Mouse (Mus musculus) retina, adult 2 months (tissue): Measurements from ENCODE around the gene Dennd1a.
"Not testable (repeated sequence)": the region's sequence is repeated elsewhere in the genome, so short reads cannot be mapped to it uniquely, and the experiment has no call there.

Experiments
- DNase-seq: peaks from one replicate; pipeline ENCODE4 v3.0.0-alpha.2; 2012; ENCODE audit warnings: low read depth, low spot score

Gene Dennd1a

GRCm38 (mm10) chr2:37972621-37973020, 314.6 kb downstream of the Dennd1a start:
- no peak for DNase-seq

- DNase-seq = no peak
Observed at GRCm38 (mm10) chr2:37971726-37972125, 315.5 kb downstream of the Dennd1a start.

GRCm38 (mm10) chr2:37969713-37970485, 317.3 kb downstream of the Dennd1a start:
- no peak for DNase-seq

- DNase-seq = no peak
Observed at GRCm38 (mm10) chr2:37964534-37964933, 322.7 kb downstream of the Dennd1a start.

GRCm38 (mm10) chr2:37963362-37963761, 323.8 kb downstream of the Dennd1a start:
- no peak for DNase-seq

- no peak for DNase-seq
Observed at GRCm38 (mm10) chr2:37948424-37948823, 338.8 kb downstream of the Dennd1a start.

- no peak for DNase-seq
Observed at GRCm38 (mm10) chr2:37945598-37946336, 341.4 kb downstream of the Dennd1a start.

- DNase-seq = no peak
Observed at GRCm38 (mm10) chr2:37942906-37943305, 344.3 kb downstream of the Dennd1a start.

- DNase-seq = no peak
Observed at GRCm38 (mm10) chr2:37941741-37942140, 345.4 kb downstream of the Dennd1a start.

GRCm38 (mm10) chr2:37940845-37941361, 346.3 kb downstream of the Dennd1a start:
- DNase-seq = no peak

GRCm38 (mm10) chr2:37939997-37940396, 347.2 kb downstream of the Dennd1a start:
- no peak for DNase-seq

- DNase-seq = not testable (repeated sequence)
Observed at GRCm38 (mm10) chr2:37936922-37937321, 350.3 kb downstream of the Dennd1a start.

GRCm38 (mm10) chr2:37932240-37932639, 354.9 kb downstream of the Dennd1a start:
- DNase-seq = no peak

- DNase-seq = no peak
Observed at GRCm38 (mm10) chr2:37931018-37931930, 355.9 kb downstream of the Dennd1a start.

- no peak for DNase-seq
Observed at GRCm38 (mm10) chr2:37926133-37926503, 361.1 kb downstream of the Dennd1a start.

- DNase-seq = peak; percentile 25
Observed at GRCm38 (mm10) chr2:37925413-37926132, 361.6 kb downstream of the Dennd1a start.

GRCm38 (mm10) chr2:37908721-37909506, 378.3 kb downstream of the Dennd1a start:
- no peak for DNase-seq

GRCm38 (mm10) chr2:37908296-37908695, 378.9 kb downstream of the Dennd1a start:
- DNase-seq = no peak

GRCm38 (mm10) chr2:37906261-37906660, 380.9 kb downstream of the Dennd1a start:
- no peak for DNase-seq

GRCm38 (mm10) chr2:37903286-37903685, 383.9 kb downstream of the Dennd1a start:
- no peak for DNase-seq
